Mouse (Mus musculus): ENCODE results near the gene Prkd1. TPM values are rescaled to one million over a fixed set of nuclear protein-coding genes. Genes with fewer than 3 reads are reported as not detected.
A peak's percentile ranks its signal among the peaks of the same experiment; 100 is the strongest.

Prkd1 gene
- polyA plus RNA-seq, 1 experiment from 2014 or later = 4.7 TPM

DNA sequence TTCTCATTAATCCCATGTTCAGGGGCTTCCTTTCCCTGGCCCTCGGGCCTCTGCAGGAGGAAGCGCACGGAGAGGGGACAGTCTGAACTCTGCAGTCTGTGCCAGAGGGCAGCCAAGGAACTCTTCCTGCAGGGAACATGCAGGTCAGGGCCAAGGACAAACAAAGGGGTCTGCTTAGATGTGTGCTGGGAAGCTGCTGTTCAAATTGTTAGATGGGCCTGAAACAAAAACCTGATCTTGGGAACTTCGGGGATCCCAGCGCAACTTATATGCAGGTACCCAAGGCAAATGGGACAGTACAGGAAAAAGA lies 103.3 kb downstream of the Prkd1 start:
- peak overlapping the region; percentile 56 for H3K27ac ChIP-seq
- DNase-seq (ENCODE audit: extremely low spot score, low spot score) = no peak
- H3K9me3 ChIP-seq = no peaks in the 10 kb centered on the region
- 45% methylated on average over 5 of the region's 5 CpGs for WGBS
- H3K27me3 ChIP-seq (ENCODE audit: poor library complexity, severe bottlenecking) = peaks cover 6% of the 10 kb centered on the region; the same call in 1 of the 2 replicates
- H3K4me3 ChIP-seq = no peak overlapping the region
- H3K4me1 ChIP-seq = peaks cover 27% of the 10 kb centered on the region
- H3K36me3 ChIP-seq (replicated peaks) = no peaks in the 10 kb centered on the region

DNA sequence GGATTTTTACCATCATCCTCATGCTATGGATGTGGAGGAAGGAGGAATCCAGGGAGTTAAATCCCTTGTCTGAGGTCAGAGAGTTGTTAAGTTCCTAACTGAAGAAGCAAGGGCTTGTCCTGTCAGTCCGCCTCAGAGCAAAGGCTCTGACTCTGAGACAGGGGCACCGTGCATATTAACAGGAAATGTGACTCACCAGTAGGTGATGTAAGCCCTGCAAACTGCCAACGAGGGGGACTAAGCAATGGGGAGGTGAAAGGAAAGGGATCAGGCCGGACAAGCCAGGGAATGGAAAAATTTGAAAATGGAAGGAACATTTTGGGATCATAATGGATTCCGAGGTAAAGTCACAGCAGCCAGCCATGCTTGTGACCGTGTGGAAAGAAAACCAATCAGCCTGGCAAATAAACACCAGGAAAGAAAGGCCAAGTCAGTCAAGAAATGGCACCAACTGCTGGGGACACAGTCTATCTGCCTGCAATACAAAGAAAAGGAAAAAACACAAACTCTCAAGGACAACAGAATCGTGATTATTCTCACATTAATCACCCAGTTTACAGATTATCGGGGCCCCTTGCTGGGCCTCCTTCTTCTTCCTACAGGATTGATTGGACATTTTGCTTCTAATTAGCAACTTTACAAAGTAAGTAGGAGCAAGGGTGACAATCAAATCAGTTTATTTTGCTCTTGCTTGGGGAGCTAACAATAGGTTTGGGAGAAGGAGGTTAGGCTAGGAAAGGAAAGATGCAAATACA lies 103.9 kb downstream of the Prkd1 start:
- no peak for DNase-seq (ENCODE audit: extremely low spot score, low spot score)
- H3K27ac ChIP-seq = peak overlapping the region; percentile 56
- H3K4me1 ChIP-seq = peaks cover 27% of the 10 kb centered on the region
- WGBS = 46% methylated on average over 8 of the region's 8 CpGs
- no peak overlapping the region for H3K4me3 ChIP-seq
- no peaks in the 10 kb centered on the region for H3K9me3 ChIP-seq
- H3K27me3 ChIP-seq (ENCODE audit: poor library complexity, severe bottlenecking) = peaks cover 6% of the 10 kb centered on the region; the same call in 1 of the 2 replicates
- H3K36me3 ChIP-seq (replicated peaks) = no peaks in the 10 kb centered on the region

DNA sequence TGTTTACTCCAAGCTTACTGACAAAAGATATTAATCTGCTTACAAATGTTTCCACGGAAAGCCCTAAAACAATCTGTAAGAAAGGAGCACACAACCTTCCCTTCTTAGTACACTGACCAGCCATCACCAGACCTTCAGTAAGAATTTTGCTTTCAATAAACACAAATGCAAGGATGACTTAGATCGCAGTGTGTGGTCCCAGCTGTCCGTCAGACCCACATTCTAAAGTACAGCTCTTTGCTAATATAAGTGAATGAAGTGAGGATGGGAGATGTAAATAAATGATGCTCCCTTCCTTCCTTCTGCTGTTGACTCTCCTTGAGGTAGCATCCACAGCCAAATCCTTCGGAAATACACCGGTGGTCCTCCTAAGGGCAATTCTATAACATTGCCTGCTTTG lies 108.1 kb downstream of the Prkd1 start:
- Histone ChIP-seq H3K4me3 (no peak overlapping the region), H3K4me1 (peaks cover 28% of the 10 kb centered on the region), H3K9me3 (no peaks in the 10 kb centered on the region), H3K27me3 (ENCODE audit: poor library complexity, severe bottlenecking) (no peaks in the 10 kb centered on the region; the same call in 1 of the 2 replicates), H3K36me3 (replicated peaks) (no peaks in the 10 kb centered on the region), H3K27ac (no peak overlapping the region)
- DNase-seq (ENCODE audit: extremely low spot score, low spot score) = no peak
- WGBS = 92% methylated on average over 5 of the region's 5 CpGs

DNA sequence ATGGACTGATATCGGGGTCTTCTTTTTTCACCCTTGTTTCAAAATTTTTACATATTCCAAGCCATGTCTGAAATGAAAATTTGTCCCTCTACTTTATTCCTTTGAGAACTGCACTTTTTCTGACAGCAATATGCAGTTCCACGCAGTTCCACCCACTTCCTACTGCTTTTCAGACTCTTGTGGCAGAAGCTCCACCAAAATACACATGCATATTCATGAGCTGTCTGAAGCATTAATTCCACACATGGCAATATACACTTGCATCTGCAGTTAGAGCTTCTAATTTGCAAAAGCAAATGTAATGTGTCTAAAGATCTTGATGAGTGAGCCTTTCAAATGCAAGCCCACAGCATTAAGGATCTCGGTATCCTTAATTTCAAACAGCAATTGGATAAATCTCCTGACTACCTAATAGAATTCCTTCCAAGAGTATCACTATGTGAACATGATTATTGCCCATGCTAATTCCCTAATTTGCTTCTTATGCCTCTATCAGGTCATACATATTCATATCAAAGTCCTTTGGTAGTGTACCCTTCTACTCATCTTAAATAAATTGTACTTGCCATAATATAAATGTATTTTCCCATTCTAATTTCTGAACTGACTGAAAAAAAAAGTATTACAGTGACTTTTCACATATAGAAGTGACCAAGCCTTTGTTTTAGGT lies 110.5 kb downstream of the Prkd1 start:
- Histone ChIP-seq H3K4me1 (peaks cover 4% of the 10 kb centered on the region), H3K9me3 (no peaks in the 10 kb centered on the region), H3K27ac (no peak overlapping the region), H3K36me3 (replicated peaks) (no peaks in the 10 kb centered on the region), H3K27me3 (ENCODE audit: poor library complexity, severe bottlenecking) (no peaks in the 10 kb centered on the region; the same call in 1 of the 2 replicates), H3K4me3 (no peak overlapping the region)
- no peak for DNase-seq (ENCODE audit: extremely low spot score, low spot score)
- 94% methylated on average over 3 of the region's 3 CpGs for WGBS

- no peak for DNase-seq (ENCODE audit: extremely low spot score, low spot score)
- Histone ChIP-seq H3K4me1 (peaks cover 3% of the 10 kb centered on the region; the same call in 1 of the 2 replicates), H3K9me3 (no peaks in the 10 kb centered on the region), H3K27ac (no peak overlapping the region), H3K36me3 (replicated peaks) (no peaks in the 10 kb centered on the region), H3K4me3 (no peak overlapping the region), H3K27me3 (ENCODE audit: poor library complexity, severe bottlenecking) (no peaks in the 10 kb centered on the region; the same call in 1 of the 2 replicates)
- WGBS = 90% methylated on average over 2 of the region's 2 CpGs
Measured at GRCm38 (mm10) chr12:50537761-50538160, 111.1 kb downstream of the Prkd1 start.

GRCm38 (mm10) chr12:50537006-50537405 lies 111.9 kb downstream of the Prkd1 start:
- no peak for DNase-seq (ENCODE audit: extremely low spot score, low spot score)
- no peaks in the 10 kb centered on the region for H3K36me3 ChIP-seq (replicated peaks)
- WGBS = 22% methylated on average over 1 of the region's 1 CpGs

GRCm38 (mm10) chr12:50528633-50529032 lies 120.3 kb downstream of the Prkd1 start:
- Histone ChIP-seq H3K36me3 (replicated peaks) (no peaks in the 10 kb centered on the region), H3K27me3 (ENCODE audit: poor library complexity, severe bottlenecking) (no peaks in the 10 kb centered on the region), H3K27ac (no peak overlapping the region), H3K4me3 (no peak overlapping the region), H3K9me3 (no peaks in the 10 kb centered on the region), H3K4me1 (no peaks in the 10 kb centered on the region)
- WGBS = 93% methylated on average over 1 of the region's 1 CpGs
- DNase-seq (ENCODE audit: extremely low spot score, low spot score) = no peak

More at GRCm38 (mm10) chr12:50537006-50537405, 111.9 kb downstream of the Prkd1 start:
- H3K4me3 ChIP-seq = no peak overlapping the region
- H3K4me1 ChIP-seq = peaks cover 3% of the 10 kb centered on the region; the same call in 1 of the 2 replicates
- no peaks in the 10 kb centered on the region for H3K9me3 ChIP-seq
- H3K27ac ChIP-seq = no peak overlapping the region
- H3K27me3 ChIP-seq (ENCODE audit: poor library complexity, severe bottlenecking) = no peaks in the 10 kb centered on the region; the same call in 1 of the 2 replicates

DNA sequence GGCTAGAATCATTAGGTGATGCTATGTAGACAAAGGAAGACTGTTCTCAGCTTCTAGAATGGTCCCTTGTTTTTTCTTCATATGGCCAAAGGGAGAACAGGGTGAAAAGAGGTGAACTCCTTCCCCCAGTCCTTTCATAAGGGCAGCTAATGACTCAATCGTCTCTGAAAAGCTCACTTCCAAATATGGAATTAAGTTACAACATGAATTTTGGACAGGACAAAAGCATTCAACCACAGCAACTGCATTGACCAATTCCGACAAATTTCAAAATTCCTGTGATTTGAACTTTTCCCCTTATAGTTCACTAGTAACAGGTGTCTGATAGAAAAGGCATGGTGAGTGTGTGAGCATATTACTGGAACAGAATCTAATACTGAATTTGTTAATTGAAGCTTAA lies 124.8 kb downstream of the Prkd1 start:
- Histone ChIP-seq H3K36me3 (replicated peaks) (no peaks in the 10 kb centered on the region), H3K27ac (no peak overlapping the region), H3K4me1 (no peaks in the 10 kb centered on the region), H3K27me3 (ENCODE audit: poor library complexity, severe bottlenecking) (no peaks in the 10 kb centered on the region), H3K4me3 (no peak overlapping the region), H3K9me3 (no peaks in the 10 kb centered on the region)
- WGBS = 83% methylated on average over 2 of the region's 2 CpGs
- DNase-seq (ENCODE audit: extremely low spot score, low spot score) = no peak

GRCm38 (mm10) chr12:50514526-50514925 lies 134.4 kb downstream of the Prkd1 start:
- Histone ChIP-seq H3K27me3 (ENCODE audit: poor library complexity, severe bottlenecking) (no peaks in the 10 kb centered on the region), H3K4me3 (no peak overlapping the region), H3K4me1 (no peaks in the 10 kb centered on the region), H3K9me3 (no peaks in the 10 kb centered on the region), H3K36me3 (replicated peaks) (no peaks in the 10 kb centered on the region), H3K27ac (no peak overlapping the region)
- DNase-seq (ENCODE audit: extremely low spot score, low spot score) = no peak
- 80% methylated on average over 2 of the region's 2 CpGs for whole genome bisulfite sequencing

GRCm38 (mm10) chr12:50511486-50512225 lies 137.2 kb downstream of the Prkd1 start:
- Histone ChIP-seq H3K4me1 (no peaks in the 10 kb centered on the region), H3K9me3 (no peaks in the 10 kb centered on the region), H3K27ac (no peak overlapping the region), H3K4me3 (no peak overlapping the region), H3K36me3 (replicated peaks) (no peaks in the 10 kb centered on the region), H3K27me3 (ENCODE audit: poor library complexity, severe bottlenecking) (no peaks in the 10 kb centered on the region)
- WGBS = 86% methylated on average over 4 of the region's 4 CpGs
- no peak for DNase-seq (ENCODE audit: extremely low spot score, low spot score)

DNA sequence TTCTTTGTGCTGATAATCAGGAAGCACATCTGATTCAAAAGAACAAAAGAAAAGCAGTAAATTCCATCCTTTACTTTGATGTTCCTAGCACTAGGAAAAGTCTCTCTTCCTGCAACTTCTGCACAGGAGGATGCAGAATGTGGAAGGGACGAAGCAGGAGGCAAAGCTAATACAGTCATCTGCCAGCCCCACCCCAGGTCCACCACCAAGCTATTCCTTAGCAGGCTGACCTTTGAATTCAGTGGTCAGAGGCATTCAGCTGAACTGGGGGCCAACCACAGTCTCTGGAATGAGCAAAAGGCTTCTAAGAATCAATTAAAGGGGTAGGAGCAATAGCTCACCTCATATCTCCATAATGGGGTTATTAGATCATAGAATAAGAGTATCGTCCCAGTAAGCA lies 140.1 kb downstream of the Prkd1 start:
- Histone ChIP-seq H3K9me3 (no peaks in the 10 kb centered on the region), H3K27ac (no peak overlapping the region), H3K4me3 (no peak overlapping the region), H3K36me3 (replicated peaks) (no peaks in the 10 kb centered on the region), H3K27me3 (ENCODE audit: poor library complexity, severe bottlenecking) (no peaks in the 10 kb centered on the region), H3K4me1 (no peaks in the 10 kb centered on the region)
- DNase-seq (ENCODE audit: extremely low spot score, low spot score) = no peak
- WGBS = 78% methylated on average over 2 of the region's 2 CpGs

DNA sequence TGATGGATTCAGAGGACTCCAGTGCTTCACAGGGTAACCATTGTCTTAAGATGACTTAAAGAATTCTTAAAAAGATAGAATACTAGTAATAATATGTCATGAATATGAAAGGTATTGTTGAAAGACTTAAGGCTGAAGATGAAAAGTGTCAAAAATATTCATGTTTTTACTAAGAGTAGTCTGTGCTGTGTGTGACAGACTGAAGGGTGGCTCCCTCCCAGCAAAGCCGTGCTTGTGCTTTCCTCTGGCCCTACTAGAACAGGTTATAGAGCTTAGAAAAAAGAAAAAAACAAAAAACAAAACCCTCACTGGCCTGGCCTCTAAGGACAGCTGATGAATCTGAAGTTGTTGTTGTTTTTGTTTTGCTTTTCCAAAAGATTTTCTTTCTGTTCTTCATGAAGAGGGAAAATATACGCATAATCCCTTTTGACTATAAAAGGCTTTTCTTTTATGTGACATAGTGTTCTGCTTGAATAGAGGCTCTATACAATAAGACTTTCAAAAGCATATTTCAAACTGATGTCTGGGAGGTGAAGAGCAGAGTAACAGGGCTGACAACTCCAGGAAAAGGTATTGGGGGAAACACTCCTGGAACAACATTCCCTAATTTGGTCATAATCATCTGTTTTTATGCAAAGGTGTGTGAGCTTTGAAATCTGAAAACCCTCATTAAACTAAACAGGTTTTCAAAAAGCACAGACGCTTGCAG lies 148.9 kb downstream of the Prkd1 start:
- Histone ChIP-seq H3K27ac (no peak overlapping the region), H3K36me3 (replicated peaks) (no peaks in the 10 kb centered on the region), H3K4me3 (no peak overlapping the region), H3K4me1 (peaks cover 19% of the 10 kb centered on the region), H3K27me3 (ENCODE audit: poor library complexity, severe bottlenecking) (no peaks in the 10 kb centered on the region), H3K9me3 (no peaks in the 10 kb centered on the region)
- WGBS = 57% methylated on average over 3 of the region's 3 CpGs
- DNase-seq (ENCODE audit: extremely low spot score, low spot score) = no peak
